Mouse (Mus musculus) common myeloid progenitor, adult 5-6 weeks (primary cell): Measurements from ENCODE around the gene Med27. TPM values are rescaled to one million over a fixed set of nuclear protein-coding genes. Genes with fewer than 3 reads are reported as not detected.
A peak's percentile ranks its signal among the peaks of the same experiment; 100 is the strongest.

Experiments
- ATAC-seq: replicated peaks from 2 replicates; pipeline ENCODE4 v1.8.0; 2016; ENCODE audit warnings: low read depth, mild to moderate bottlenecking, moderate TSS enrichment, inconsistent platforms; ENCODE audit not compliant: poor library complexity, severe bottlenecking
- total RNA-seq: library from RNA; stranded (forward); fragments of 200-1000, 187-1606 nt; gene quantifications from 2 replicates; pipeline ENCODE4 v1.2.3, GENCODE M21; 2017

Gene Med27
- total RNA-seq, 1 experiment from 2014 or later = 21.3 TPM

- no peak for ATAC-seq
These were observed 78.8 kb downstream of the Med27 start for GRCm38 (mm10) chr2:29425386-29425785.

- no peak for ATAC-seq
These were observed 80.1 kb downstream of the Med27 start for GRCm38 (mm10) chr2:29426684-29427083.

GRCm38 (mm10) chr2:29432565-29432964 is 85.9 kb downstream of the Med27 start:
- ATAC-seq = peak; percentile 54; the same call in 1 of the 2 replicates

- no peak for ATAC-seq
These were observed 89.8 kb downstream of the Med27 start for GRCm38 (mm10) chr2:29436376-29436775.

- ATAC-seq = no peak
These were observed 90.5 kb downstream of the Med27 start for GRCm38 (mm10) chr2:29437111-29437510.

- no peak for ATAC-seq
These were observed 91.4 kb downstream of the Med27 start for GRCm38 (mm10) chr2:29437861-29438529.

- no peak for ATAC-seq
These were observed 91.9 kb downstream of the Med27 start for GRCm38 (mm10) chr2:29438530-29438862.

GRCm38 (mm10) chr2:29438986-29439385 is 92.4 kb downstream of the Med27 start:
- no peak for ATAC-seq

- ATAC-seq = no peak
These were observed 92.8 kb downstream of the Med27 start for GRCm38 (mm10) chr2:29439396-29439795.

- ATAC-seq = 0 out of 2 replicates have a peak, but pooled peaks have one; percentile 25
These were observed 93.4 kb downstream of the Med27 start for GRCm38 (mm10) chr2:29439857-29440502.

GRCm38 (mm10) chr2:29442275-29442674 is 95.7 kb downstream of the Med27 start:
- no peak for ATAC-seq

GRCm38 (mm10) chr2:29443626-29444217 is 97.1 kb downstream of the Med27 start:
- ATAC-seq = no peak

- no peak for ATAC-seq
These were observed 101.9 kb downstream of the Med27 start for GRCm38 (mm10) chr2:29448476-29449002.

- no peak for ATAC-seq
These were observed 104.9 kb downstream of the Med27 start for GRCm38 (mm10) chr2:29451368-29451999.

- ATAC-seq = no peak
These were observed 106.8 kb downstream of the Med27 start for GRCm38 (mm10) chr2:29453376-29453775.

- ATAC-seq = peak; percentile 81
These were observed 110.2 kb downstream of the Med27 start for GRCm38 (mm10) chr2:29456631-29457320.

GRCm38 (mm10) chr2:29457677-29458076 is 111.1 kb downstream of the Med27 start:
- peak; percentile 54 for ATAC-seq

GRCm38 (mm10) chr2:29458346-29458950 is 111.8 kb downstream of the Med27 start:
- no peak for ATAC-seq

GRCm38 (mm10) chr2:29459648-29460047 is 113.0 kb downstream of the Med27 start:
- no peak for ATAC-seq

- ATAC-seq = no peak
These were observed 115.2 kb downstream of the Med27 start for GRCm38 (mm10) chr2:29461841-29462240.
